Mouse (Mus musculus): ENCODE measurements around the gene Grid1. TPM values are rescaled to one million over a fixed set of nuclear protein-coding genes. Genes with fewer than 3 reads are reported as not detected.

The Grid1 gene
- polyA plus RNA-seq, 1 experiment: not detected

DNA sequence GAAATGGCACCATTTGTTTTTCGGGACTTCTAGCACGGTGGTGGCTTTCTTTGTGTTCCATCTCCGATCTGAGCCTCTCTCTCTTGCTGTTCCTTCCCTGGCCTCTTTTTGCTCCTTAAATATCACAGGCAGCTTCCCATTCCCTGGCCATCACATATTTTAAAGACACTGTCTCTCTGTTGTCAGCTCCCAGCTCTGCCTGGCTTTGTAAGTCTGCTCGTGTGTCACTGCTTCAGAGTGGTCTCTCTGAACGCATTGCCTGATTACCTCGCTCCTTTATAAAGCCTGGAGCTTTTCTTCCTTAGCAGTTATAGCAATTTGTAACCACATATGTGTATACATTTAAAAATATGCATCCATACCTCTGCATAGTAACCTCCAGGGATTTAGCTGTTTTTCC lies 648.3 kb downstream of the Grid1 start:
- H3K4me3 ChIP-seq: no peak overlapping the region
- no peaks in the 10 kb centered on the region for H3K36me3 ChIP-seq (ENCODE audit: control insufficient read depth, insufficient read depth)
- no peaks in the 10 kb centered on the region for H3K27me3 ChIP-seq (ENCODE audit: control insufficient read depth, insufficient read depth, insufficient read length)
- TF ChIP-seq USF1 (IDR thresholded peaks at IDR 0.05; ENCODE audit: low read depth) (no peak), POLR2A (IDR thresholded peaks at IDR 0.05; ENCODE audit: insufficient read length, low read depth) (no peak), REST (IDR thresholded peaks at IDR 0.05; ENCODE audit: insufficient read depth, insufficient read length) (no peak), MYOG (IDR thresholded peaks at IDR 0.05; ENCODE audit: control insufficient read depth in 1 of 3, insufficient read depth in 1 of 3, insufficient read length in 2 of 3, low read depth in 2 of 3) (no peak), POLR2AphosphoS2 (IDR thresholded peaks at IDR 0.05; ENCODE audit: insufficient read length, low read depth) (no peak), TCF12 (IDR thresholded peaks at IDR 0.05; ENCODE audit: insufficient read depth, poor library complexity, severe bottlenecking) (no peak), TCF3 (IDR thresholded peaks at IDR 0.05; ENCODE audit: insufficient read length, low read depth) (no peak), SRF (IDR thresholded peaks at IDR 0.05; ENCODE audit: control insufficient read depth, insufficient read length, low read depth) (no peak)
- H3ac ChIP-seq (ENCODE audit: control insufficient read depth, insufficient read length): no peak overlapping the region
- H3K4me2 ChIP-seq (ENCODE audit: low read depth): no peak overlapping the region
- H3K79me2 ChIP-seq (ENCODE audit: control insufficient read depth, insufficient read depth): no peaks in the 10 kb centered on the region

- TF ChIP-seq REST (IDR thresholded peaks at IDR 0.05; ENCODE audit: insufficient read depth, insufficient read length) (no peak), MYOD1 (IDR thresholded peaks at IDR 0.05; ENCODE audit: control insufficient read depth in 1 of 3, insufficient read length in 2 of 3, low read depth in 2 of 3) (no peak), POLR2A (IDR thresholded peaks at IDR 0.05; ENCODE audit: insufficient read length, low read depth) (no peak), SRF (IDR thresholded peaks at IDR 0.05; ENCODE audit: control insufficient read depth, insufficient read length, low read depth) (no peak), CEBPB (IDR thresholded peaks at IDR 0.05; ENCODE audit: insufficient read depth, poor library complexity, severe bottlenecking) (no peak), TCF3 (IDR thresholded peaks at IDR 0.05; ENCODE audit: insufficient read length, low read depth) (no peak), MAX (IDR thresholded peaks at IDR 0.05; ENCODE audit: low read depth) (no peak)
- Histone ChIP-seq H3K4me3 (no peak overlapping the region), H3K36me3 (ENCODE audit: control insufficient read depth, insufficient read depth) (no peaks in the 10 kb centered on the region), H3ac (ENCODE audit: control insufficient read depth, insufficient read length) (no peak overlapping the region), H3K79me2 (ENCODE audit: control insufficient read depth, insufficient read depth) (no peaks in the 10 kb centered on the region), H3K27me3 (ENCODE audit: control insufficient read depth, insufficient read depth, insufficient read length) (no peaks in the 10 kb centered on the region), H3K4me2 (ENCODE audit: low read depth) (no peak overlapping the region)
Observed at GRCm38 (mm10) chr14:35486017-35486416, 666.1 kb downstream of the Grid1 start.

DNA sequence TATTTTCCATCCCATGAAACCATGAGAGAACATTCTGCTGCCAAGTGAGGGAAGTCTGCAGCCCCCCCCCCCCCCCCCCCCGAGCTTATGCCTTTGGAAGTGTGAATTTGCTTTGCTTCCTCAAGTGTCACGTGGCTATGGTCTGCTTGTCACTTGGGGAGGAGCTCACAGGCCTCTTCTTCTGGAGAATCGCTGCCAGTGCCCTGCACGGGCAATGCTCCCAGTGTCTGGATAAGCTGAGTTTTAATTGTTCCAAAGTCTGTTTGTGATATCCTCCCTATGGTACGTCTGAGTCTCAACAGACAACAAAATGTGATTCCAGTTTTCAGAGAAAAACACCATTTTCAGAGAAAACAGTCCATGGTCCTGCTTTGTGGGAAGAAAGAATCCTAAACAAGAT lies 682.4 kb downstream of the Grid1 start:
- TF ChIP-seq POLR2AphosphoS2 (IDR thresholded peaks at IDR 0.05; ENCODE audit: insufficient read length, low read depth) (no peak), CEBPB (IDR thresholded peaks at IDR 0.05; ENCODE audit: insufficient read depth, poor library complexity, severe bottlenecking) (no peak), POLR2A (IDR thresholded peaks at IDR 0.05; ENCODE audit: insufficient read length, low read depth) (no peak), USF1 (IDR thresholded peaks at IDR 0.05; ENCODE audit: low read depth) (no peak), MYOD1 (IDR thresholded peaks at IDR 0.05; ENCODE audit: control insufficient read depth in 1 of 3, insufficient read length in 2 of 3, low read depth in 2 of 3) (no peak), TCF3 (IDR thresholded peaks at IDR 0.05; ENCODE audit: insufficient read length, low read depth) (no peak), TCF12 (IDR thresholded peaks at IDR 0.05; ENCODE audit: insufficient read depth, poor library complexity, severe bottlenecking) (no peak), E2F4 (IDR thresholded peaks at IDR 0.05; ENCODE audit: insufficient read depth) (no peak), MAX (IDR thresholded peaks at IDR 0.05; ENCODE audit: low read depth) (no peak), REST (IDR thresholded peaks at IDR 0.05; ENCODE audit: insufficient read depth, insufficient read length) (no peak)
- Histone ChIP-seq H3K4me2 (ENCODE audit: low read depth) (no peak overlapping the region), H3K4me3 (no peak overlapping the region), H3ac (ENCODE audit: control insufficient read depth, insufficient read length) (no peak overlapping the region), H3K79me2 (ENCODE audit: control insufficient read depth, insufficient read depth) (no peaks in the 10 kb centered on the region), H3K36me3 (ENCODE audit: control insufficient read depth, insufficient read depth) (no peaks in the 10 kb centered on the region), H3K27me3 (ENCODE audit: control insufficient read depth, insufficient read depth, insufficient read length) (no peaks in the 10 kb centered on the region)

DNA sequence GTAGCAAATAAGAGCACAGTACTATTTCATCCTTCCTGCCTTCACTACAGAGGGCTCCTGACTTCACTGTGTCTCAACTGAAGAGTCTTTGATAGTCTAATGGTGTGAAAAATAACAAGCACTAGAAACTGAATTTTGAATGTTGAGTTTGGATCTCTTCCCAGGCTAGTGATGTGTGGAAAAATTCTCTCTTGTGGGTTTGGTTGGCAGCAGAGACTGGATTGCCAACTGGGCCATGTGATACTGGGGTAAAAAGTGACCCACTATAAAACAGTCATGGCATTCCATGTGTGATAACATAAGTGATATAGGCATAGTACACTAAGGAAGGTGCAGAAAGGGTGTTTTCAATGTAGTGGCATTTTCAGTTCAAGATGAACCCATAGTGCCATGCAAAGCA lies 699.5 kb downstream of the Grid1 start:
- no peaks in the 10 kb centered on the region for H3K79me2 ChIP-seq (ENCODE audit: control insufficient read depth, insufficient read depth)
- TF ChIP-seq POLR2AphosphoS2 (IDR thresholded peaks at IDR 0.05; ENCODE audit: insufficient read length, low read depth) (no peak), E2F4 (IDR thresholded peaks at IDR 0.05; ENCODE audit: insufficient read depth) (no peak), CEBPB (IDR thresholded peaks at IDR 0.05; ENCODE audit: insufficient read depth, poor library complexity, severe bottlenecking) (no peak), TCF12 (IDR thresholded peaks at IDR 0.05; ENCODE audit: insufficient read depth, poor library complexity, severe bottlenecking) (no peak), USF1 (IDR thresholded peaks at IDR 0.05; ENCODE audit: low read depth) (peak; percentile 70)
- H3ac ChIP-seq (ENCODE audit: control insufficient read depth, insufficient read length): no peak overlapping the region
- no peaks in the 10 kb centered on the region for H3K27me3 ChIP-seq (ENCODE audit: control insufficient read depth, insufficient read depth, insufficient read length)
- H3K4me2 ChIP-seq (ENCODE audit: low read depth): no peak overlapping the region
- no peaks in the 10 kb centered on the region for H3K36me3 ChIP-seq (ENCODE audit: control insufficient read depth, insufficient read depth)
- H3K4me3 ChIP-seq: no peak overlapping the region

GRCm38 (mm10) chr14:35538835-35539234 lies 718.9 kb downstream of the Grid1 start:
- H3K79me2 ChIP-seq (ENCODE audit: control insufficient read depth, insufficient read depth): no peaks in the 10 kb centered on the region
- H3ac ChIP-seq (ENCODE audit: control insufficient read depth, insufficient read length): no peak overlapping the region
- H3K4me2 ChIP-seq (ENCODE audit: low read depth): no peak overlapping the region
- TF ChIP-seq MYOD1 (IDR thresholded peaks at IDR 0.05; ENCODE audit: control insufficient read depth in 1 of 3, insufficient read length in 2 of 3, low read depth in 2 of 3): no peak
- TF ChIP-seq CEBPB (IDR thresholded peaks at IDR 0.05; ENCODE audit: insufficient read depth, poor library complexity, severe bottlenecking): no peak
- no peak for TF ChIP-seq MYOG (IDR thresholded peaks at IDR 0.05; ENCODE audit: control insufficient read depth in 1 of 3, insufficient read depth in 1 of 3, insufficient read length in 2 of 3, low read depth in 2 of 3)
- no peak for TF ChIP-seq E2F4 (IDR thresholded peaks at IDR 0.05; ENCODE audit: insufficient read depth)
- no peak for TF ChIP-seq USF1 (IDR thresholded peaks at IDR 0.05; ENCODE audit: low read depth)
- TF ChIP-seq SRF (IDR thresholded peaks at IDR 0.05; ENCODE audit: control insufficient read depth, insufficient read length, low read depth): no peak
- TF ChIP-seq POLR2A (IDR thresholded peaks at IDR 0.05; ENCODE audit: insufficient read length, low read depth): no peak
- TF ChIP-seq POLR2AphosphoS2 (IDR thresholded peaks at IDR 0.05; ENCODE audit: insufficient read length, low read depth): no peak
- TF ChIP-seq REST (IDR thresholded peaks at IDR 0.05; ENCODE audit: insufficient read depth, insufficient read length): no peak
- TF ChIP-seq TCF3 (IDR thresholded peaks at IDR 0.05; ENCODE audit: insufficient read length, low read depth): no peak
- no peak for TF ChIP-seq TCF12 (IDR thresholded peaks at IDR 0.05; ENCODE audit: insufficient read depth, poor library complexity, severe bottlenecking)
- TF ChIP-seq MAX (IDR thresholded peaks at IDR 0.05; ENCODE audit: low read depth): no peak
- H3K4me3 ChIP-seq: no peak overlapping the region
- H3K27me3 ChIP-seq (ENCODE audit: control insufficient read depth, insufficient read depth, insufficient read length): no peaks in the 10 kb centered on the region
- H3K36me3 ChIP-seq (ENCODE audit: control insufficient read depth, insufficient read depth): no peaks in the 10 kb centered on the region

Data from myocyte (in vitro differentiated cells).